Mouse (Mus musculus) embryonic facial prominence, embryonic 13.5 days (tissue): Measurements from ENCODE around the gene Ptprh. TPM values are rescaled to one million over a fixed set of nuclear protein-coding genes. Genes with fewer than 3 reads are reported as not detected.

Source experiments
- ATAC-seq: fragments of 200-750 bp; cut with Nextera tagmentation; 2 replicates; pipeline ENCODE4 v1.8.0; 2017; ENCODE audit warnings: low read depth; ENCODE audit not compliant: insufficient number of reproducible peaks, insufficient read depth, low FRiP score, low TSS enrichment
- H3K27ac ChIP-seq: fragments of 300-500 bp; sonication (generic); 2 replicates; pipeline ENCODE4 v1.5.1; 2015; ENCODE audit warnings: moderate library complexity, mild to moderate bottlenecking, inconsistent platforms
- H3K27me3 ChIP-seq: fragments of 300-500 bp; sonication (generic); 2 replicates; pipeline ENCODE4 v1.6.1; 2015; ENCODE audit warnings: mild to moderate bottlenecking, inconsistent platforms
- H3K36me3 ChIP-seq: fragments of 300-500 bp; sonication (generic); 2 replicates; pipeline ENCODE4 v1.6.1; 2015; ENCODE audit warnings: mild to moderate bottlenecking, inconsistent platforms
- H3K4me1 ChIP-seq: fragments of 300-500 bp; sonication (generic); 2 replicates; pipeline ENCODE4 v1.6.1; 2015; ENCODE audit warnings: inconsistent platforms
- H3K4me2 ChIP-seq: fragments of 300-500 bp; sonication (generic); 2 replicates; pipeline ENCODE4 v1.6.1; 2015; ENCODE audit warnings: moderate library complexity, mild to moderate bottlenecking, inconsistent platforms
- H3K4me3 ChIP-seq: fragments of 300-500 bp; sonication (generic); 2 replicates; pipeline ENCODE4 v1.5.1; 2015; ENCODE audit warnings: mild to moderate bottlenecking, inconsistent platforms
- H3K9ac ChIP-seq: fragments of 300-500 bp; sonication (generic); 2 replicates; pipeline ENCODE4 v1.6.1; 2015; ENCODE audit warnings: mild to moderate bottlenecking, inconsistent platforms
- H3K9me3 ChIP-seq: fragments of 300-500 bp; sonication (generic); 2 replicates; pipeline ENCODE4 v1.6.1; 2016; ENCODE audit warnings: inconsistent platforms
- WGBS: fragments of 180-500 bp; shearing (Covaris S2); methylation state at CpG from one replicate; pipeline ENCODE4 v1.1.7; 2015; ENCODE audit warnings: mixed read lengths; 5-methylcytosine and 5-hydroxymethylcytosine counted together
- polyA plus RNA-seq: library from polyadenylated mRNA; unstranded; fragments of >200 nt; fragmentation: Nextera tagmentation; extraction: Ambion mirVana; gene quantifications from 2 replicates; pipeline ENCODE4 v1.2.1, GENCODE M21; 2015

Ptprh gene
- polyA plus RNA-seq, 1 experiment from 2014 or later: not detected

GRCm38 (mm10) chr7:4521231-4522003, 82.4 kb downstream of the Ptprh start:
- Histone ChIP-seq H3K4me3 (peak overlapping the region; percentile 28), H3K27ac (no peak overlapping the region), H3K9ac (peak overlapping the region; percentile 61; the same call in 1 of the 2 replicates), H3K27me3 (peaks cover 11% of the 10 kb centered on the region; the same call in 1 of the 2 replicates), H3K4me1 (peaks cover 16% of the 10 kb centered on the region), H3K36me3 (no peaks in the 10 kb centered on the region), H3K9me3 (no peaks in the 10 kb centered on the region), H3K4me2 (peak overlapping the region; percentile 57)
- no peak; the same call in 1 of the 2 replicates for ATAC-seq
- 33% methylated on average over 31 of the region's 32 CpGs for WGBS

GRCm38 (mm10) chr7:4518487-4518886, 85.4 kb downstream of the Ptprh start:
- no peak overlapping the region for H3K27ac ChIP-seq
- no peak overlapping the region for H3K9ac ChIP-seq
- H3K36me3 ChIP-seq: no peaks in the 10 kb centered on the region
- no peaks in the 10 kb centered on the region for H3K9me3 ChIP-seq
- no peak overlapping the region for H3K4me3 ChIP-seq
- H3K4me2 ChIP-seq: no peak overlapping the region
- no peak for ATAC-seq
- H3K27me3 ChIP-seq: peaks cover 11% of the 10 kb centered on the region; the same call in 1 of the 2 replicates
- peaks cover 32% of the 10 kb centered on the region for H3K4me1 ChIP-seq
- WGBS: 88% methylated on average over 1 of the region's 1 CpGs

- H3K36me3 ChIP-seq: no peaks in the 10 kb centered on the region
- H3K9ac ChIP-seq: no peak within 1 kb of the TSS
- H3K27ac ChIP-seq: no peak within 1 kb of the TSS
- H3K4me1 ChIP-seq: peaks cover 33% of the 10 kb centered on the region
- H3K27me3 ChIP-seq: peaks cover 7% of the 10 kb centered on the region; the same call in 1 of the 2 replicates
- no peak for ATAC-seq
- no peak within 1 kb of the TSS for H3K4me2 ChIP-seq
- WGBS: 21% methylated on average over 4 of the region's 4 CpGs
- no peak within 1 kb of the TSS for H3K4me3 ChIP-seq
- H3K9me3 ChIP-seq: no peaks in the 10 kb centered on the region
These were observed 87.3 kb downstream of the Ptprh start, which contains the start of gene Tnnt1 for GRCm38 (mm10) chr7:4516332-4517050. Tnnt1 (minus strand) TSS chr7:4516382.

- no peak overlapping the region for H3K9ac ChIP-seq
- no peaks in the 10 kb centered on the region for H3K9me3 ChIP-seq
- no peak overlapping the region for H3K27ac ChIP-seq
- no peak overlapping the region for H3K4me3 ChIP-seq
- peaks cover 28% of the 10 kb centered on the region for H3K4me1 ChIP-seq
- H3K27me3 ChIP-seq: 0 out of 2 replicates have a peak, but pooled peaks cover 6% of the 10 kb centered on the region
- no peaks in the 10 kb centered on the region for H3K36me3 ChIP-seq
- H3K4me2 ChIP-seq: no peak overlapping the region
- WGBS: 55% methylated on average over 6 of the region's 6 CpGs
- no peak for ATAC-seq
These were observed 88.0 kb downstream of the Ptprh start for GRCm38 (mm10) chr7:4515853-4516252.

- no peak overlapping the region for H3K9ac ChIP-seq
- no peak overlapping the region for H3K4me2 ChIP-seq
- peak overlapping the region; percentile 48 for H3K27ac ChIP-seq
- no peaks in the 10 kb centered on the region for H3K27me3 ChIP-seq
- H3K4me1 ChIP-seq: peaks cover 22% of the 10 kb centered on the region
- H3K36me3 ChIP-seq: no peaks in the 10 kb centered on the region
- H3K9me3 ChIP-seq: no peaks in the 10 kb centered on the region
- 46% methylated on average over 6 of the region's 6 CpGs for WGBS
- peak; percentile 50; the same call in 1 of the 2 replicates for ATAC-seq
- peak overlapping the region; percentile 0; the same call in 1 of the 2 replicates for H3K4me3 ChIP-seq
These were observed 89.8 kb downstream of the Ptprh start for GRCm38 (mm10) chr7:4513829-4514712.

GRCm38 (mm10) chr7:4513236-4513635, 90.6 kb downstream of the Ptprh start:
- 23% methylated on average over 13 of the region's 13 CpGs for WGBS
- Histone ChIP-seq H3K4me2 (peak overlapping the region; percentile 14; the same call in 1 of the 2 replicates), H3K36me3 (no peaks in the 10 kb centered on the region), H3K27me3 (no peaks in the 10 kb centered on the region), H3K9ac (no peak overlapping the region), H3K4me1 (peaks cover 22% of the 10 kb centered on the region), H3K27ac (peak overlapping the region; percentile 48; the same call in 1 of the 2 replicates), H3K4me3 (no peak overlapping the region), H3K9me3 (no peaks in the 10 kb centered on the region)
- ATAC-seq: no peak

- no peak for ATAC-seq
- Histone ChIP-seq H3K4me1 (peaks cover 22% of the 10 kb centered on the region), H3K36me3 (no peaks in the 10 kb centered on the region), H3K27ac (no peak overlapping the region), H3K27me3 (no peaks in the 10 kb centered on the region), H3K9me3 (no peaks in the 10 kb centered on the region), H3K4me3 (no peak overlapping the region), H3K9ac (no peak overlapping the region), H3K4me2 (no peak overlapping the region)
- WGBS: 76% methylated on average over 8 of the region's 8 CpGs
These were observed 92.2 kb downstream of the Ptprh start for GRCm38 (mm10) chr7:4511489-4512224.

GRCm38 (mm10) chr7:4509863-4510608, 93.8 kb downstream of the Ptprh start:
- Histone ChIP-seq H3K36me3 (no peaks in the 10 kb centered on the region), H3K4me3 (0 out of 2 replicates have a peak overlapping the region, but pooled peaks have one; percentile 2), H3K27me3 (no peaks in the 10 kb centered on the region), H3K9ac (no peak overlapping the region; the same call in 1 of the 2 replicates), H3K4me1 (peaks cover 13% of the 10 kb centered on the region), H3K27ac (no peak overlapping the region), H3K4me2 (peak overlapping the region; percentile 30; the same call in 1 of the 2 replicates), H3K9me3 (no peaks in the 10 kb centered on the region)
- 0 out of 2 replicates have a peak, but pooled peaks have one; percentile 21 for ATAC-seq
- WGBS: 11% methylated on average over 24 of the region's 24 CpGs

- Histone ChIP-seq H3K4me3 (no peak overlapping the region), H3K4me2 (no peak overlapping the region), H3K27ac (no peak overlapping the region), H3K27me3 (no peaks in the 10 kb centered on the region), H3K36me3 (no peaks in the 10 kb centered on the region), H3K9me3 (no peaks in the 10 kb centered on the region), H3K9ac (no peak overlapping the region), H3K4me1 (peaks cover 4% of the 10 kb centered on the region; the same call in 1 of the 2 replicates)
- ATAC-seq: no peak
- 86% methylated on average over 8 of the region's 8 CpGs for WGBS
These were observed 95.1 kb downstream of the Ptprh start for GRCm38 (mm10) chr7:4508739-4509116.
